Mouse (Mus musculus) kidney, adult 9 months (tissue): ENCODE measurements around the gene Hlf.
A peak's percentile ranks its signal among the peaks of the same experiment; 100 is the strongest.

Experiments
- DNase-seq: peaks from one replicate; pipeline ENCODE4 v3.0.0; 2022

Gene Hlf

GRCm38 (mm10) chr11:90370789-90371291 lies 19.9 kb downstream of the Hlf start:
- peak; percentile 88 for DNase-seq

DNA sequence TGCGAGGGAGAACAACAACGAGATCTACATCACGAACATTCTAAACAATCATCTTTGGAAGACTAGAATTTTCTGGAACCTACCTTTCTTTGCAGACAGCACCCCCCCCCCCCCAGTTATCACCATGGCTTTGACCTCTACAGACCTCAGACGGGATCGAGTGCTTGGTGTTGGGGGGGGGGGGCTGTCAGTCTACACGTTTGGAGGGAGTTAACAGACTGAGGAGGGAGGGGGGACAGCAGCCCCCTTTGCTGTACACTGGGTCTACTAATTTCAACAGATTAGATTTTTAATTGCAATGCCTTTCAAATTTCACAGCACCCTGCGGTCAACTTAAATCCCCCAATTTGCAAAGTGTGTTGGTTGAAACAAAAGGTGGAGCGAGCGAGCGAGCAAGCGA lies 20.3 kb downstream of the Hlf start:
- DNase-seq, result no peak

DNA sequence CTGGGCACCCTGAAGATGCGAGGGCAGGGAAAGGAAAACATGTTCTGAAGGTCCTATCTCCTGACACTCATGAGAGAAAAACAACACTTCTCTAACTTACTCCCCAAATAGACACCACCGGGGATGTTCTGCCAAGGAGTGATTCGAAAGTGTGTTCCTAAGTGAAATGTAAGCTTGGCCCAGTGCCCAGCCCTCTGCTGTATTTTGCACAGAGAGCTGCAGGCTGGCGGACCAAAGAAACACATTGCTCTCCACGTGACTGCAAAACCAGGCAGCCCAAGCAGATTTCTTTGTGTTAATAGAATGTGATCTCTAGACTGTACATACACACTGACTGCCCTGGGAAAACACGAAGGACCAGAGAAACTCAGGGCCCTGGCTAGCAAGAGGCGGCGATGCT lies 21.1 kb downstream of the Hlf start:
- DNase-seq, result peak; percentile 98

DNA sequence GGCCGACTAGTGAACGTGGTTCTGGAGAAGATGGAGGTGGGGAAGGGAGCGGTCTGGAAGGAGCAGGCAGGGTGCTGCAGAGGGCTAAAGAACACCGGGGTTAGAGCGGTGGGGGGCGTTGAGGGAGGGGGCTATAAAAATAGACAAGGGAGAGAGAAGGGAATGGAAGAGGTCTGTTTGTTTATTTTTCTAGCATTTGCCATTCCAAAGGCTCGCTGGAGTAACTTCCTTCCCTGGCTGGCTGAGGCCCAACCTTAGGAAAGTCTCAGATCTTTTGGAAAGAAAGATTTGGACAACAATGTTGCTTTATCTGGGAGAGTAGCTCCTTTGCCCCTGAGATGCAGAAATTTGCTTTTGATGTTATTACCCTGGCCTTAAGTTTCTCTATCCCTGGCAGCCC lies 21.6 kb downstream of the Hlf start:
- DNase-seq, result peak; percentile 47

DNA sequence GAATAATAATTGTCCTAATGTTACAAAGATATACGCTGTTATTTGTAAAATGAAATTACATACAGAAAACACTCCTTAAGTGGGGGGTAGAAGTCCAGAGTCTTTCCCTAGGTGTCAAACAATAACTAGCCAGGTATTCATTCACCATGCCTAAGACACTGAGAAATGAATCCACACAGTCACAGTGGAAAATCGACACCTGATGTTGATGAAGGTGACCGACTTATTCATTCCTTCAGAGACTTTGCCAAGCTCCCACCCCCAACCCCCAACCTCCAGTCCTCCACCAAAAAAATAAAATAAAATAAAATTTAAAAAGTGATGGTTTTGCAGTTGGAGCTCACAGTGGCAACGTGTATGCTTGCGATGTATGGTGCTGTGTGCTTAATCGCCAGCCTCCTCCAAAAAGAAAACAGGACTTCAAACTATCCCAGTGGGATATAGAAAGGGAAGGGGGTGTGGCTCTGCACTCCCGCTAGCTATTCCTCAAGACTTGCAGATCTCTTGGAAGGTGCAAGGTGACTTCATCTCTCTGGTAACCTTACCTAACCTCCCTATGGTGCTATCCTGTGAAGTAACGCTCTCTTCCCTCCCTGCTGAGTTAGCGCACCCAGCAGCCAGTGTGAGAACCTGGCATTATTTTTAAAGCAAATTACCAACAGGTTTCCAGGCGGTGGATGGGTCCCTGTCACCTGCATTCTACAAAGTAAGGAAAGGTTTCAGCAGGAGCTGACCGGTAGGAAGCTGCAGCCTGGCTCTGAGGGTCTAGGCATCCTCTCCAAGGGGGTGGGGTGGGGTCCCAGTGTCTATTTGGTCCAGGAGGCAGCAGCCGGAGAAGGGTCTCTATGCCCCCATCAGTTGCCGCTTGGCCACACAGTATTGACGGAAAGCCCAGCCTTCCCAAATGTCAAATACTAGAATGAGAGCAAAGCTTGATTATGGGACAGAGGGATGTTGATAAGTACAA lies 22.5 kb downstream of the Hlf start:
- peak; percentile 83 for DNase-seq

GRCm38 (mm10) chr11:90364865-90365264 lies 25.8 kb downstream of the Hlf start:
- DNase-seq, result no peak

DNA sequence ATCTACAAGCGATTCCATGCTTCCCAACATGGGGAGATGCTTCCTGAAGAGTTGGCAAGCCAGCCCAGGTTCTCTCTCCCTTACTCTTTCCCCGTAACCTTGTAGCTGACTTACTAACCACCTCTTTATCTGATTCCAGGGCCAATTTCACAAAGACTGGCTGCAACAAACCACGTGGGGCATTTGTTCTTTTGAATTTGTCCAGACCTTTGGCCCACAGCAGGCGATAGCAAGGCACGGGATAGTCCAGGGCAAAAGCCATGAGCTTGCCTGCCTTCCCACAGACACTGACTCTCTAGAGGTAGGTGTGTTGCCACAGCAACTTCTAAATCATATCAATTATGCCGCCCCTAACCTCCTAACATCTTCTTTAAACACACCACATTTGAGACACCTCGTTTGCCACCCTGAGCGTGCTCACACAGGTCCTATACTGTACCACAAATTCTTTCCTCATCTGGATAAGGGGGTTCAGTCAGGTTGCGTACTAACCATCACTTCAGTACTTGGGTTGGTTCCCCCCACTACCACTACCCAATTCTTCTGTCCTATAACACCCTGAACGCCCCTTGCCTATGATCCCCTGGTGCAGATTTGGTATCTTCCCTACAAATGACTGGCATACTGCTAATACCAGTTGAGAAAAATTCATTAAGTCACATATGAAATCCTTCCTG lies 26.7 kb downstream of the Hlf start:
- DNase-seq, result peak; percentile 94

- peak; percentile 80 for DNase-seq
These were observed 27.3 kb downstream of the Hlf start for GRCm38 (mm10) chr11:90363406-90363805.

- DNase-seq, result no peak
These were observed 30.2 kb downstream of the Hlf start for GRCm38 (mm10) chr11:90360536-90360935.

- DNase-seq, result peak; percentile 95
These were observed 32.6 kb downstream of the Hlf start for GRCm38 (mm10) chr11:90358063-90358462.

- no peak for DNase-seq
These were observed 33.3 kb downstream of the Hlf start for GRCm38 (mm10) chr11:90357371-90357770.

DNA sequence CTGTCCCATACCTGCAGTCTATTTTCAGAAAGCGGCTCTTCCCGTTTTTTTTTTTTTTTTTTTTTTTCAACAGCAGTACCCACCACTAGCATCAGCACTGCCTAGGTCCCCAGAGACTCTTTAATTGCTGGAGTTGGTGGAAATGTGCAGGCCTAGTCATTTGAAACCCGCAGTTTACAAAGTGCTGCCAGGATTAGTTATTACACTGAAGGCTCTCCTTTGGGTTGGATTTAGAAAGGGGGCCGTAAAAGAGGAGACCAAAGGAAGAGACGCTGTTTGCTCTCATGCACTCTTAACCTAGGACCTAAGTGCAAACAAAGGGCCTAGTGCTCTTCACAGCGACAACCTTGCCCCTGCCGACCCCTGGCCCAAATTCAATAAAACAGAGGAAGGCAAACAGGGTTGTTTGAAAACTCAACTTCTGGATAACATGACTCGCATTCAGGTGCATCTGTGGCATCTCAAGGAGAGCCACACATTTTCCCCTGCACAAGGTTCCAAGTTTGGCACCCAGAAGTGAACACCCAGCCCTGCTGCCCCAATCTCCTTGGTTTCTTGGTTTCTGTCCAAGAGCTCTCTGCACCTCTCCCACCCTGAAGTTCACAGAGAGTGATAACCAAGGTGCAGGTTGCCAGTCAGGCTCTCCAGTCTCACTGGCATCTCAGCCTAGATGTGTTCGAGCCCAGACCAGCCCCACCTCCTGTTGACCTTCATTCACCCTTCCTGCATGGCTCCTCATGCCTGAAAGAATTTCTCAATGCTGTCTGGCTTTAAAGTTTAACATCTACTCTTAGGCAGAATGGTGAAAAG lies 34.0 kb downstream of the Hlf start:
- peak; percentile 86 for DNase-seq

- no peak for DNase-seq
These were observed 34.7 kb downstream of the Hlf start for GRCm38 (mm10) chr11:90356036-90356435.

DNA sequence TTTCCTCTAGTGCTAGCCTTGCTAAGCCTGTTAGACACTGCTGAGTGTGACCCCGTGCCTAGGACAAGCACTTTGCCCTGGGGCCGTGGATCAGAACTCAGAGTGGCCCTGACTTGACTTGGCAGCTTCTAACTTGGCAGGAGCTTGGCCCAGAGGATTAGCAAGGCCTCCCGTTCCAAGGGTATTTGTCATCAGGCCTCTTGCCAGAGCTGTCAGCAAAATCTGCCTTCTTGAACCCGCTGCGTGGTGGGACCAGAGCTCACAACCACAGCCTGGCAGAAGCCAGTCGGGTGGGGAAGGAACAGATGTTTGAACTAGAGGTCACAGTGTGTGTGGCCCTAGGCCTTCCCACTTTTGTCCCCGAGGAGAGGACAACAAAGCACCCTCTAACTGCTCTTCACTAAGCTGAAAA lies 35.4 kb downstream of the Hlf start:
- DNase-seq, result peak; percentile 98

DNA sequence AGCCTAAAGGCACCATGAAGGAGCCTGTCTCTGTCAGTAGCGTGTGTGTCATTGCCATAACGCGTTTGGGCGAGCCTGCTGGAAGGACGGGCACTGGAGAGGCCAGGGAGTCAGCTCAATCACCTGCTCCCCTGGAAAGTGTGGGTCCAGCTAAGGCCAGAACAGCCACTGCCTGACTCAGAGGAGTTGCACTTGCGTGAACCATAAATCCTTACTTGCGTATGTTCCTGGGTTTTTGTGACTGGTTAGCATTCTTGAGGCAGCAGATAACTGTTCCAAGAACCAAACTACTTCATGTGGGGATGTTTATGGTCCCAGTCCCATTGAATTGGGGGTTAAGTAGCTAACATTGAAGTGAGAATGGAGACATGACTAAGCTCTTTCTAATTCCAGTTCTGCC lies 38.0 kb downstream of the Hlf start:
- no peak for DNase-seq

GRCm38 (mm10) chr11:90350153-90350512 lies 40.6 kb downstream of the Hlf start:
- DNase-seq, result no peak

DNA sequence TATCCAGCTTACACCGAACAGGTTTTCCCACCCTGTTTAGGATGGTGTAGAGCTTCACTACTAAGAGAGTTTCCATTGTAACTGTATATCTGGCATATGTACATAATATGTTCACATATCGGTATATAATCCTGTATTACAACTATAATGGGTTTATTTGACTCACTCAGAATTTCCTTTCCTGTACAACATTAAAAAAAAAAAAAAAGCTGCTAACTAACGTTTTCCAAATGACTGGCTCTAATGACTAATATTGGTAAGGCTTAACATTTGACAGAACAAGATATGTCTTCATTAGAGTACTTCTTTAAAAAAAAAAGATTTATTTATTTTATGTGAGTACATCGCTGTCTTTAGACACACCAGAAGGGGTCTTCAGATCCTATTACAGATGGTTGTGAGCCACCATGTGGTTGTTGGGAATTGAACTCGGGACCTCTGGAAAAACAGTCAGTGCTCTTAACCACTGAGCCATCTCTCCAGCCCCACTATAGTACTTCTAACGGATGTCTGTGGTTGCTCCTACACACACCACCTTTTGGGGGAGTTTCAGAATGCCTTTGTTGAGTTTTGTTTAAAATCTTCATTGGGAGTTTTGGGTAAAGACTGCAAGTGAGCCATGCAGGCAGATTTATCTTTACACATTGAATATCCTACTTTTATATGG lies 41.1 kb downstream of the Hlf start:
- no peak for DNase-seq

DNA sequence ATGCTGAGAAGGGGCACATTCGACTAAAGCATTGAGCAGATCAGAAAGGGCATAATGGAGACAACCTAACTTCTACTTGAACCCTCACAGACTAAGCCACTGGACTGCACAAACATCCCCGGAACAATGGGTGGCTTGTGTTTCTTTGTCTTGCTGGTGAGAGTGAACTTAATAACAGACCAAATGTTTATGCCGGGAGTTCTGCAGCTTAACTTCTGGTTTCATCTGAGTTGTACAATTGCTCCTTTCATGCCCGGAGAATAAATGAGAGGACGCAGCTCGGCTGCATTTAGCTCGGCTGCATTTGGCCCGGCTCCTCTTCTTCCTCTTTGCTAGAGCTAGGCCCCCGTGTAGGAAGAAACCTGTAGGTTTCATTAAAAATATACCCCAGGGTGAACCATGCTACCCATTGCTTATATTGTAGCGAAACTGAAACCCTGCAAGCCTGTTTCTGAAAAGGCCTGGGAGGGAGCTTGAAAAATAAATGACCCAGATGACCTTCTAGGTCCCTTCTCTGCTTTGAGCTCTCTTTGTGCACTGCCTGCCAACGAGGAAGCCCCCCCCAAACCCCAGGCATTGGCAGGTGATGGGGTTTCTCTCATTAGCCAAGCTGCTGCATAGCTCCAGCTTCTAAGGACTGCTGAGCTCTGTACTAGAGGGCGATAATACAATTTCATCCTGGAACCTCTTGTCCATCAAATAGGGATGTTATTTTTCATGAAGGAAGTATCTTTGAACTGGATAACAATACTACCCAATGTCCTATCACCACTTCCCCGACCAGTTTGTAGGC lies 42.8 kb downstream of the Hlf start:
- no peak for DNase-seq

GRCm38 (mm10) chr11:90345746-90346145 lies 44.9 kb downstream of the Hlf start:
- DNase-seq, result peak; percentile 74

- no peak for DNase-seq
These were observed 47.8 kb downstream of the Hlf start for GRCm38 (mm10) chr11:90342858-90343257.

DNA sequence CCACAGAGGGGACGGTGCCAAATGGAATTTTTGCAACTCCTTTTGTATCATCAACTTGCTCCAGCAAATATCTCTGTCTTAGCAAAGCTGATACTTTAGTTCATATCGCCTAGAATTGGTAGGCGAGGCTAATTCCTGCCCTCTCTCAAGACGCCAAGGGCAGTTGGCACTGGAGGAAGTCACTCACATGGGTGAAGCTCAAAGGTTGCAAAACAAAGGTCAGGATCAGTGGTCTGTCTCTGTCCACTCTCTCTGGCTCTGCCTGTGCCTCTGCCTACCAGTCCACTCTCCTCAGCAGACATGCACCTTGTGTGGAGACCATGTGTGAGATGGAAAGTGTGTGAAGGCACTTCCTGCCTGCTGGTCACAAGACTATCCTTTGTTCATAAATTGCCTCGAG lies 48.4 kb downstream of the Hlf start:
- peak; percentile 93 for DNase-seq

GRCm38 (mm10) chr11:90340836-90341235 lies 49.9 kb downstream of the Hlf start:
- DNase-seq, result no peak
